Comparison of ENCODE assay signal across 8 mouse cellular contexts in genomic region chr7:25322058-25322484, GRCm38 (mm10). TPM values are rescaled to one million over a fixed set of nuclear protein-coding genes. Genes with fewer than 3 reads are reported as not detected.
DNase-seq lines count a peak whose midpoint lies in the region; ATAC-seq and TF ChIP-seq lines count a peak whose summit lies in the region.

No protein-coding gene starts in this region.

- no peak overlapping the region for H3K4me3 ChIP-seq in forebrain, postnatal 0 days (ENCODE audit: low read depth, low read length)
- peak overlapping the region; percentile 29 for H3K4me3 ChIP-seq in limb, embryonic 12.5 days (replicated peaks)
- no peak overlapping the region for H3K4me3 ChIP-seq in layer of hippocampus, adult 2 months

- H3K27ac ChIP-seq in forebrain, postnatal 0 days (ENCODE audit: low read depth, low read length): 0 out of 2 replicates have a peak overlapping the region, but pooled peaks have one; percentile 21
- H3K27ac ChIP-seq in limb, embryonic 12.5 days: peak overlapping the region; percentile 97
- no peak overlapping the region for H3K27ac ChIP-seq in layer of hippocampus, adult 2 months

- no peak for TF ChIP-seq CTCF in forebrain, postnatal 0 days (IDR thresholded peaks at IDR 0.05; ENCODE audit: low read depth)
- TF ChIP-seq CTCF in layer of hippocampus, adult 2 months (conservative IDR thresholded peaks at IDR 0.05): no peak

- DNase-seq in urinary bladder, postnatal 4 days (ENCODE audit: low spot score in 2 of 2): peak; percentile 62 to 75
- no peak for DNase-seq in urinary bladder, adult 18-20 months (ENCODE audit: low spot score in 2 of 2)
- no peak for DNase-seq in forebrain, postnatal 0 days
- DNase-seq in retina, embryonic 14.5 days (ENCODE audit: low spot score): peak; percentile 57
- no peak for DNase-seq in layer of hippocampus, adult 2 months (ENCODE audit: low spot score in 2 of 2)
- DNase-seq in cerebellum, adult 8-10 months: no peak
- DNase-seq in frontal cortex, postnatal 14 days (ENCODE audit: low spot score in 2 of 2): no peak

- WGBS in forebrain, postnatal 0 days: 9% methylated on average over 6 of the region's 6 CpGs
- 2% methylated on average over 6 of the region's 6 CpGs for WGBS in limb, embryonic 12.5 days

- H3K4me1 ChIP-seq in forebrain, postnatal 0 days (ENCODE audit: insufficient read depth): peaks cover 18% of the 10 kb centered on the region; the same call in 1 of the 2 replicates
- H3K4me1 ChIP-seq in limb, embryonic 12.5 days (replicated peaks): peaks cover 24% of the 10 kb centered on the region

- H3K9me3 ChIP-seq in forebrain, postnatal 0 days (ENCODE audit: low read length): no peaks in the 10 kb centered on the region
- no peaks in the 10 kb centered on the region for H3K9me3 ChIP-seq in limb, embryonic 12.5 days

- H3K4me2 ChIP-seq in forebrain, postnatal 0 days (ENCODE audit: low read depth): no peak overlapping the region
- peak overlapping the region; percentile 49 for H3K4me2 ChIP-seq in limb, embryonic 12.5 days

- no peaks in the 10 kb centered on the region for H3K36me3 ChIP-seq in forebrain, postnatal 0 days (ENCODE audit: insufficient read depth)
- H3K36me3 ChIP-seq in limb, embryonic 12.5 days: peaks cover 12% of the 10 kb centered on the region; the same call in 1 of the 2 replicates

- no peak for ATAC-seq in forebrain, postnatal 0 days
- ATAC-seq in limb, embryonic 12.5 days (ENCODE audit: insufficient number of reproducible peaks, insufficient read depth, low FRiP score, low TSS enrichment, low read depth): peak; percentile 87

- no peak overlapping the region; the same call in 1 of the 2 replicates for H3K9ac ChIP-seq in forebrain, postnatal 0 days
- peak overlapping the region; percentile 50 for H3K9ac ChIP-seq in limb, embryonic 12.5 days (replicated peaks)

- no peaks in the 10 kb centered on the region for H3K27me3 ChIP-seq in forebrain, postnatal 0 days (ENCODE audit: insufficient read depth, low read length)
- no peaks in the 10 kb centered on the region for H3K27me3 ChIP-seq in limb, embryonic 12.5 days

RNA-seq across cellular contexts. Expression of gene Megf8, which starts 5.1 kb away (rescaled TPM):
- total RNA-seq in forebrain, postnatal 0 days (2014; rRNA removed): 50.5 and 67.8 TPM in 2 replicates
- 8.7 and 12.8 TPM in 2 replicates for polyA plus RNA-seq in forebrain, postnatal 0 days (2015; fragmentation: Nextera tagmentation; extraction: Ambion mirVana)
- polyA plus RNA-seq in limb, embryonic 12.5 days (2016; fragmentation: Nextera tagmentation; extraction: Ambion mirVana): 21.6 and 21.7 TPM in 2 replicates
- 100 to 1,000 TPM in 1 of 2 experiments, 10 to 100 TPM in 1; 96.9 to 100 TPM for total RNA-seq in layer of hippocampus, adult 2 months (2021)

RNA-seq across cellular contexts. Expression of gene Tmem145, which starts 16.2 kb away (rescaled TPM):
- total RNA-seq in forebrain, postnatal 0 days (2014; rRNA removed): 55.9 and 63.2 TPM in 2 replicates
- 46.7 and 68.0 TPM in 2 replicates for polyA plus RNA-seq in forebrain, postnatal 0 days (2015; fragmentation: Nextera tagmentation; extraction: Ambion mirVana)
- polyA plus RNA-seq in limb, embryonic 12.5 days (2016; fragmentation: Nextera tagmentation; extraction: Ambion mirVana): 1.1 and 1.3 TPM in 2 replicates
- 10 to 100 TPM; 27.4 to 27.8 TPM for total RNA-seq in layer of hippocampus, adult 2 months (2021)

RNA-seq across cellular contexts. Expression of gene Prr19, which starts 20.9 kb away (rescaled TPM):
- 2.1 and 2.5 TPM in 2 replicates for total RNA-seq in forebrain, postnatal 0 days (2014; rRNA removed)
- polyA plus RNA-seq in forebrain, postnatal 0 days (2015; fragmentation: Nextera tagmentation; extraction: Ambion mirVana): 2.6 and 3.5 TPM in 2 replicates
- 0.66 and 0.86 TPM in 2 replicates for polyA plus RNA-seq in limb, embryonic 12.5 days (2016; fragmentation: Nextera tagmentation; extraction: Ambion mirVana)
- not detected for total RNA-seq in layer of hippocampus, adult 2 months (2021)

RNA-seq across cellular contexts. Expression of gene Pafah1b3, which starts 24.3 kb away (rescaled TPM):
- 407 and 461 TPM in 2 replicates for total RNA-seq in forebrain, postnatal 0 days (2014; rRNA removed)
- 517 and 583 TPM in 2 replicates for polyA plus RNA-seq in forebrain, postnatal 0 days (2015; fragmentation: Nextera tagmentation; extraction: Ambion mirVana)
- polyA plus RNA-seq in limb, embryonic 12.5 days (2016; fragmentation: Nextera tagmentation; extraction: Ambion mirVana): 288 and 295 TPM in 2 replicates
- total RNA-seq in layer of hippocampus, adult 2 months (2021): 10 to 100 TPM; 16.9 to 21.0 TPM

RNA-seq across cellular contexts. Expression of gene Cnfn, which starts 47.5 kb away (rescaled TPM):
- total RNA-seq in forebrain, postnatal 0 days (2014; rRNA removed): not detected in 2 replicates
- polyA plus RNA-seq in forebrain, postnatal 0 days (2015; fragmentation: Nextera tagmentation; extraction: Ambion mirVana): not detected in 2 replicates
- not detected in 2 replicates for polyA plus RNA-seq in limb, embryonic 12.5 days (2016; fragmentation: Nextera tagmentation; extraction: Ambion mirVana)
- total RNA-seq in layer of hippocampus, adult 2 months (2021): not detected

Comparison
In these comparisons a context has a peak if more than half of its experiments do, and no peak if none do; other contexts are left out.
1. DNase-seq: peak in urinary bladder, postnatal 4 days (2 of 2) and retina, embryonic 14.5 days (single experiment); none in urinary bladder, adult 18-20 months (0 of 2), forebrain, postnatal 0 days (single experiment), layer of hippocampus, adult 2 months (0 of 2), cerebellum, adult 8-10 months (single experiment) and frontal cortex, postnatal 14 days (0 of 2).